Mouse (Mus musculus): ENCODE data around the gene Trappc2l. TPM values are rescaled to one million over a fixed set of nuclear protein-coding genes. Genes with fewer than 3 reads are reported as not detected.

Trappc2l gene
- polyA plus RNA-seq, 1 experiment from 2014 or later = 30.7 TPM

DNA sequence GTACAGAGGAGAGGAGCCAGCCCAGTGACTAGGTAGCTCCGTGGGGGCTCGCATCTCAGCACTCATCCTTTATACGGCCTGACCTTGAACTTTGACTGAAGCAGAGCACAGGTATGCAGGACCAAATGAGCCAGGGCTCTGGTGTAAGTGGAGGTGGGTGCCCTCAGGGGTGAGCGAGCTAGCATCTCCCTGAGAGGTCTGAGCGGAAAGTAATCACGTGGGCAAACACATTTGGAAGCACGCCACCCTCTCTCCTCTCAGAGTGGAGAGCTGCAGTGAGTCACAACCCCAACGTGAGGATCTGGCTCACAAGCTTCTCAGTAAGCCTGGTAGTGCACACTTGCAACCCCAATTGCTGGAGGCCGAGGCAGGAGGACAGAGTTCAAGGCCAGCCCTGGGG lies 30.6 kb downstream of the Trappc2l start:
- Histone ChIP-seq H3K4me1 (ENCODE audit: insufficient read depth) (0 out of 2 replicates have a peak, but pooled peaks cover under 1% of the 10 kb centered on the region), H3K9me3 (ENCODE audit: low read length) (no peaks in the 10 kb centered on the region), H3K27me3 (ENCODE audit: insufficient read depth, low read length) (no peaks in the 10 kb centered on the region), H3K4me3 (ENCODE audit: low read depth, low read length) (no peak overlapping the region), H3K4me2 (ENCODE audit: low read depth, low read length) (no peak overlapping the region), H3K27ac (ENCODE audit: low read depth) (no peak overlapping the region), H3K36me3 (replicated peaks; ENCODE audit: insufficient read depth, low read length) (peaks cover 7% of the 10 kb centered on the region), H3K9ac (replicated peaks) (no peak overlapping the region)
- no peak for TF ChIP-seq EP300 (IDR thresholded peaks at IDR 0.05; ENCODE audit: low read depth)
- no peak for TF ChIP-seq CTCF (IDR thresholded peaks at IDR 0.05; ENCODE audit: low read depth)
- ATAC-seq = no peak
- DNase-seq = no peak
- WGBS (ENCODE audit: insufficient replicate concordance) = 66% methylated on average over 9 of the region's 9 CpGs

DNA sequence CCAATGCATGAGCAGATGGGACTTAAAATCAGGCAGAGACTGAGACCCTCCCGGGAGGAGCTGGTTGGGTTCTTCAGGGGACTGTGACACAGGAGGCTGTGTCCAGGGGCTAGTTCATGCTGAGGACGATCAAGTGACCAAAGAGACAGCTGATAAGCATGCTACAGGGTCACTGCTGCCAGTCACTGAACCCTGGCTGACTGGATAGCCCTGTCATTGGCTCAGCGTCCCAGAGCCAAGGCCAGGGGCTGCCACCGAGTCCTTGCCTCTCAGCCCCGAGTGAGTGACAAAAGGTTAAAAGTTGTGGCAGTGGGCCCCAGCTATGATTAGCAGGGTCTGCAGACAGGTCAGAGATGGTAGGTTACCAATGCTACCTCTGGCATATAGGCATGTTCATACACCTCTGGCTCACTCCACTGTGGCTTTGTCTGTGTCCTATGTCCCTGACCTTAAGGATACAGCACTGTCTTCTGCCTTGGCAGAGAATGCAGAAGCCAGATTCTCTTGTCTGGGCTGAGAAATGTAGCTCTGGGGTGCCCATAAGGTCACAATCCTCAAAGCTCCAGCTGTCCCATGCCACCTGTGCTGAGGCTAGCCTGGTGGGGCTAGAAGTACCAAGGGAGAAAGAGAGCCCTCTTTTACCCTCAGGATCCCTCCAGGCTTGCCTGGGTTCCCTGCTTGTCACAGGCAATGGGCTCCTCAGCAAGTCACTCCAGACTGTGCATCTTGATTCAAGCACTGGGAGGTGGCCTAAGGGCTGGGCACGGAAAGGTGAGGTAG lies 32.9 kb downstream of the Trappc2l start:
- DNase-seq (no peak), ATAC-seq (no peak)
- H3K9ac ChIP-seq (replicated peaks) = no peak overlapping the region
- no peaks in the 10 kb centered on the region for H3K4me1 ChIP-seq (ENCODE audit: insufficient read depth)
- 65% methylated on average over 6 of the region's 6 CpGs for WGBS (ENCODE audit: insufficient replicate concordance)
- no peak overlapping the region for H3K4me2 ChIP-seq (ENCODE audit: low read depth, low read length)
- H3K4me3 ChIP-seq (ENCODE audit: low read depth, low read length) = no peak overlapping the region
- H3K9me3 ChIP-seq (ENCODE audit: low read length) = no peaks in the 10 kb centered on the region
- H3K27ac ChIP-seq (ENCODE audit: low read depth) = no peak overlapping the region
- no peaks in the 10 kb centered on the region for H3K27me3 ChIP-seq (ENCODE audit: insufficient read depth, low read length)
- peaks cover 9% of the 10 kb centered on the region for H3K36me3 ChIP-seq (replicated peaks; ENCODE audit: insufficient read depth, low read length)
- no peak for TF ChIP-seq EP300 (IDR thresholded peaks at IDR 0.05; ENCODE audit: low read depth)
- no peak for TF ChIP-seq CTCF (IDR thresholded peaks at IDR 0.05; ENCODE audit: low read depth)

DNA sequence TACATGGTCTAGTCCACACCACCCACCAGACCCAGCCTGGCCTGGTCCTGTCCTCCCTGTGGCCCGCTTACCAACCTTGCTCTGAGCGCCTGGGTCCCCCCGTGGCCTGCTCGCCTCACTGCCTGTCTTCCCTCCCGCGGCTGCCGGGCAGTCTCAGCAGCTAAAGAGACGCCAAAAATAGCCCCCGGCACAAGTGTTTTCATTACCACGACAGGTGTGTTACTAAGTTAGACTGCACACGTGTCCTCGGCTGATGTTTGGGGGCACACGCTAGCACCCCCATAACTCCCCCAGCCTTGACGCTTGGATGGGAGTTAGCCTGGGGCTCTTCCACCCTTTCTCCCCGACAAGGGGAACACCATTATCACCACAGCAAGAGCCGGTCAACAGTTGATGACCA lies 34.9 kb downstream of the Trappc2l start:
- H3K9me3 ChIP-seq (ENCODE audit: low read length) = no peaks in the 10 kb centered on the region
- H3K4me1 ChIP-seq (ENCODE audit: insufficient read depth) = no peaks in the 10 kb centered on the region
- ATAC-seq = no peak
- H3K27ac ChIP-seq (ENCODE audit: low read depth) = no peak overlapping the region
- DNase-seq = no peak
- WGBS (ENCODE audit: insufficient replicate concordance) = 77% methylated on average over 16 of the region's 16 CpGs
- H3K4me2 ChIP-seq (ENCODE audit: low read depth, low read length) = no peak overlapping the region
- H3K9ac ChIP-seq (replicated peaks) = no peak overlapping the region
- TF ChIP-seq CTCF (IDR thresholded peaks at IDR 0.05; ENCODE audit: low read depth) = no peak
- TF ChIP-seq EP300 (IDR thresholded peaks at IDR 0.05; ENCODE audit: low read depth) = no peak
- H3K4me3 ChIP-seq (ENCODE audit: low read depth, low read length) = no peak overlapping the region
- H3K36me3 ChIP-seq (replicated peaks; ENCODE audit: insufficient read depth, low read length) = peaks cover 11% of the 10 kb centered on the region
- no peaks in the 10 kb centered on the region for H3K27me3 ChIP-seq (ENCODE audit: insufficient read depth, low read length)

DNA sequence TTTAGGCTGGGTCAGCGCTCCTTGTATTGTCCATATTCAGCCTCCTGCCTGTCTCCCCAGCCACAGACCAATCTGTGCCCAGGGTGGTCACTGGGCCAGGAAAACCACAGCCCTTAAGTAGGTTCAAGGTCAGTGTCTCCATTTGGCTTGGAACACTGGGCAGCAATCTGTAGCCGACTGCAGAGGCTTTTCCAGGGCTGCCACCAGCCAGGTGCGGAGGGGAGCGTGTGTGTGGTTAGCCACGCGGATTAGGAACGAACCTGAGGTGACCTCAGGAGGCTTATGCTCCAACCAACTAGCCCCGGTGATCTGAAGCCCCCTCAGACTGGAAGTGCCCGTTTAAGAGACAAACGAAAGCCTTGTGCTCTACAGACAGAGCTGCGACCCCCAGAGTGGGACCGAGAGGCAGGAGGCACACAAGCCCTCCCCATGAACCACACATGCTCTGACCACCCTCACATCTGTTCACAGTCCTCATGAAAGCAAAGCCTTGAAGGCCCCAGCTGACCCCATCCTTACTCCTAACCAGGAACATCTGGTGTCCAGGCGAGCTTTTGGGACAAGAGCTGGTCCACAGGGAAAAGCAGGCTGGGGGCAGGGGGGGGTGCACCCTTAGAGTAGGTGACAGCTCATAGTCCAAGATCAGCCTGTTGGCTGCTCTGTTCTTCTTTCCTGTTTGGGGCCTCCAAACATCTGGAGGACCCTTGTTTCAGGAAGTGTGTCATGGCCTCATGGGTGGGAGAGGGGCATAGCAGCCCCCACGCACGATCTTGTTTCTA lies 36.9 kb downstream of the Trappc2l start:
- no peaks in the 10 kb centered on the region for H3K27me3 ChIP-seq (ENCODE audit: insufficient read depth, low read length)
- no peak for DNase-seq
- H3K27ac ChIP-seq (ENCODE audit: low read depth) = no peak overlapping the region
- no peak overlapping the region for H3K4me3 ChIP-seq (ENCODE audit: low read depth, low read length)
- WGBS (ENCODE audit: insufficient replicate concordance) = 80% methylated on average over 15 of the region's 15 CpGs
- no peaks in the 10 kb centered on the region for H3K9me3 ChIP-seq (ENCODE audit: low read length)
- no peaks in the 10 kb centered on the region for H3K4me1 ChIP-seq (ENCODE audit: insufficient read depth)
- TF ChIP-seq EP300 (IDR thresholded peaks at IDR 0.05; ENCODE audit: low read depth) (no peak), CTCF (IDR thresholded peaks at IDR 0.05; ENCODE audit: low read depth) (no peak)
- H3K4me2 ChIP-seq (ENCODE audit: low read depth, low read length) = no peak overlapping the region
- H3K9ac ChIP-seq (replicated peaks) = no peak overlapping the region
- ATAC-seq = no peak
- H3K36me3 ChIP-seq (replicated peaks; ENCODE audit: insufficient read depth, low read length) = peaks cover 11% of the 10 kb centered on the region

DNA sequence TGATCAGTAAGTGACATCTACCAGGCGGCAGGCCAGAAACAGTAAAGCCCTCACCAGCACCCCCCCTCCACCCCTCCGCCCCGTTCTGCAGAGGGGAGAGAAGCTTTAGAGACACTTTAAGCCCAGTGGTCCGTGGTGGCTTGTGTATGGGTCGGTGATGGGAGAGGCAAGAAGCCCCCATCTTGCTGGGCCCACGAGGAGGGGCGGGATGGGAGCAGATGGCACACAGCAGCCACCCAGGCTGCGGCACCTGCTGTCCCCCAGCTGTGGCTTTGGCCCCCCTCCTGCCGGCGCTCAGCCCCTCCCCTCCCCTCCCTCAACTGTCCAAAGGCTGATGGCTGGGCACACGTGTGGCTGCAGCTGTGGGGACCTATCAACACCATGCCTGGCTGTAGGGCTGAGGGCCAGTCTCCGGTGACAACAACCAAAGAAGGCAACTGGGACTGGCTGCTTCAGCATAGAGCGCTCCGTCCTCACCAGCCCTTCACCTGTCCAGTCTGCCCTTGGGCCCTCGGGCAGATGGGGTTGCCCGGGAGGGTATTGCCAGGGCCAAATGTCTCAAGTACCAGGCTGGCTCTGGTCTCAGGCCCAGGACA lies 40.0 kb downstream of the Trappc2l start:
- 76% methylated on average over 15 of the region's 16 CpGs for WGBS (ENCODE audit: insufficient replicate concordance)
- Histone ChIP-seq H3K4me2 (ENCODE audit: low read depth, low read length) (no peak overlapping the region), H3K4me1 (ENCODE audit: insufficient read depth) (peaks cover 2% of the 10 kb centered on the region; the same call in 1 of the 2 replicates), H3K4me3 (ENCODE audit: low read depth, low read length) (no peak overlapping the region), H3K9me3 (ENCODE audit: low read length) (no peaks in the 10 kb centered on the region), H3K27me3 (ENCODE audit: insufficient read depth, low read length) (no peaks in the 10 kb centered on the region), H3K27ac (ENCODE audit: low read depth) (no peak overlapping the region), H3K9ac (replicated peaks) (no peak overlapping the region), H3K36me3 (replicated peaks; ENCODE audit: insufficient read depth, low read length) (peaks cover 9% of the 10 kb centered on the region)
- TF ChIP-seq EP300 (IDR thresholded peaks at IDR 0.05; ENCODE audit: low read depth) (no peak), CTCF (IDR thresholded peaks at IDR 0.05; ENCODE audit: low read depth) (no peak)
- peak; percentile 54 for DNase-seq
- ATAC-seq = peak; percentile 24; the same call in 1 of the 2 replicates

DNA sequence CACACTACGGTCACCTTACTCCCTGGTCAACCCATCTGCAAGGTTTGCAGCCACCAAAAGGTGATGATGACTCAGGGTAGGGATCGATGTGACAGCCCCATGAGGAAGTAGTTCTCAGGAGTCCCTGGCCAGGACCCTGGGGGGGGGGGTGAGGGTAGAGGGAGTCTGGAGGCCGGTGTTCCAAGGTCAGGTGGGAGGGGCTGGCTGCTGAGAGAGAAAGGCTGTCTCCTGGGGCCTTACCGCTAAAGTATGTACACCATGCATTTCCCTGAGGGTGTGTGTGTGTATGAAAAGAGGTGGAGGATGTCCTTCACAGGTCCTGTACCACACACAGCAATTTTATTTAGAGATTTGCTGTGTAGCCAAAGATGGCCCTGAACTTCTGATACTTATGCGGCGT lies 41.2 kb downstream of the Trappc2l start:
- Histone ChIP-seq H3K4me1 (ENCODE audit: insufficient read depth) (peaks cover 2% of the 10 kb centered on the region; the same call in 1 of the 2 replicates), H3K9ac (replicated peaks) (no peak overlapping the region)
- no peak for DNase-seq

More for the DNA sequence above, 41.2 kb downstream of the Trappc2l start:
- TF ChIP-seq EP300 (IDR thresholded peaks at IDR 0.05; ENCODE audit: low read depth) = no peak
- no peak for TF ChIP-seq CTCF (IDR thresholded peaks at IDR 0.05; ENCODE audit: low read depth)
- Histone ChIP-seq H3K27me3 (ENCODE audit: insufficient read depth, low read length) (no peaks in the 10 kb centered on the region), H3K9me3 (ENCODE audit: low read length) (no peaks in the 10 kb centered on the region), H3K4me2 (ENCODE audit: low read depth, low read length) (no peak overlapping the region), H3K27ac (ENCODE audit: low read depth) (no peak overlapping the region), H3K4me3 (ENCODE audit: low read depth, low read length) (no peak overlapping the region), H3K36me3 (replicated peaks; ENCODE audit: insufficient read depth, low read length) (peaks cover 6% of the 10 kb centered on the region)
- ATAC-seq = no peak
- WGBS (ENCODE audit: insufficient replicate concordance) = 62% methylated on average over 6 of the region's 6 CpGs

All from liver, postnatal 0 days (tissue).